Mouse (Mus musculus) liver, embryonic 16.5 days (tissue): ENCODE results near the gene Zfp574. TPM values are rescaled to one million over a fixed set of nuclear protein-coding genes. Genes with fewer than 3 reads are reported as not detected.

Source experiments
- ATAC-seq: fragments of 200-750 bp; cut with Nextera tagmentation; 2 replicates; pipeline ENCODE4 v1.8.0; 2017; ENCODE audit warnings: low read depth, mild to moderate bottlenecking, moderate number of reproducible peaks, moderate library complexity
- H3K27ac ChIP-seq: fragments of 300-500 bp; sonication (generic); 2 replicates; pipeline ENCODE4 v1.5.1; 2014; ENCODE audit warnings: mild to moderate bottlenecking, low read length
- H3K27me3 ChIP-seq: fragments of 300-500 bp; sonication (generic); 2 replicates; pipeline ENCODE4 v1.6.1; 2014; ENCODE audit warnings: low read depth, low read length, mixed read lengths; ENCODE audit not compliant: control insufficient read depth, insufficient read depth
- H3K36me3 ChIP-seq: fragments of 300-500 bp; sonication (generic); 2 replicates; pipeline ENCODE4 v1.6.1; 2014; ENCODE audit warnings: mild to moderate bottlenecking; ENCODE audit not compliant: control insufficient read depth, insufficient read depth
- H3K4me1 ChIP-seq: fragments of 300-500 bp; sonication (generic); 2 replicates; pipeline ENCODE4 v1.6.1; 2014; ENCODE audit warnings: low read depth, low read length, mixed read lengths; ENCODE audit not compliant: control insufficient read depth
- H3K4me2 ChIP-seq: fragments of 300-500 bp; sonication (generic); 2 replicates; pipeline ENCODE4 v1.6.1; 2014; ENCODE audit warnings: low read depth, low read length, mixed read lengths
- H3K4me3 ChIP-seq: fragments of 300-500 bp; sonication (generic); 2 replicates; pipeline ENCODE4 v1.5.1; 2014; ENCODE audit warnings: low read depth, mild to moderate bottlenecking, low read length
- H3K9ac ChIP-seq: fragments of 300-500 bp; sonication (generic); 2 replicates; pipeline ENCODE4 v1.6.1; 2014; ENCODE audit warnings: low read depth, low read length
- H3K9me3 ChIP-seq: fragments of 300-500 bp; sonication (generic); replicated peaks from 2 replicates; pipeline ENCODE4 v1.6.1; 2016; ENCODE audit warnings: low read length; ENCODE audit not compliant: control insufficient read depth
- WGBS: fragments of 180-500 bp; shearing (Covaris S2); extraction: QIAGEN DNeasy Blood & Tissue Kit; methylation state at CpG from one replicate; pipeline ENCODE4 v1.1.7; 2014; ENCODE audit not compliant: insufficient replicate concordance; 5-methylcytosine and 5-hydroxymethylcytosine counted together
- microRNA-seq: library from miRNA; unstranded; fragments of <30 nt; microRNA quantifications from one replicate; pipeline ENCODE4, GENCODE M21; 2016
- polyA plus RNA-seq: library from polyadenylated mRNA; unstranded; fragments of >200 nt; fragmentation: Nextera tagmentation; extraction: Ambion mirVana; gene quantifications from 2 replicates; pipeline ENCODE4 v1.2.1, GENCODE M21; 2015

Gene Zfp574
- polyA plus RNA-seq, 1 experiment from 2014 or later, result 10.4 TPM

DNA sequence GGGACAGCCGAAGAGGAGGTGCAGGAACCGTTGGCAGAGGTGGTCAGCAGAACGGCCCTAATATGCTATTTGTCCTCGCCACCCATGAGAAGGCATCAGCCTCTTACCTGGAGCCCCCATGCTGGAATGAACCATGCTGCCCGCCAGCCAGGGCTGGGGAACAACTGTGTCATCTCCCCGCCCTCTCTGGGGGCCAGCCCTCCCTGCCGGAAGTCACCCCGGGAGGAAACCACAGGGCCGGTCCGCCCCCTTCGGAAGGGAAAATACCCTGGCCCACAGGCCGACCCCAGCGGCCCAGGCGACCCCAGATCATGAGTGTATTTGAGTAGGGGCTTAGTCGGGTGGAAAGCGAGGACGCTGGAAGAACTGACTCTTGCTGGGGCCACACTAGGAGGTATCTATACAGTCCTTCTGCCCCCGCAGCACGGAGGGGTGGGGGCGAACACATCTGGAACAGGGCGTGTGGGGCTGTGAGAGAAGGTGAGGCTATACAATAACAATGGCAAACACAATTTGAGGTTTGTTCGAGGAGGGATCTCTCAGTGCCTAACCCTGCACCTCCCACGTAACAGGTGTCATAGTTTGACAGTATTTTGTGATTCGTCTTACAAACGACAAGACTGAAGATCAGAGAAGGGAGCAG is 60.1 kb downstream of the Zfp574 start:
- H3K4me3 ChIP-seq, result peak overlapping the region; percentile 43
- peaks cover 6% of the 10 kb centered on the region for H3K4me1 ChIP-seq
- no peak overlapping the region for H3K9ac ChIP-seq
- WGBS, result 2% methylated on average over 25 of the region's 25 CpGs
- 0 out of 2 replicates have a peak, but pooled peaks cover 4% of the 10 kb centered on the region for H3K9me3 ChIP-seq
- peak overlapping the region; percentile 44 for H3K4me2 ChIP-seq
- H3K27me3 ChIP-seq, result peaks cover 48% of the 10 kb centered on the region
- H3K36me3 ChIP-seq, result no peaks in the 10 kb centered on the region
- ATAC-seq, result peak; percentile 22; the same call in 1 of the 2 replicates
- no peak overlapping the region for H3K27ac ChIP-seq

Small RNAs within 50 kb of the gene (microRNA-seq; reads per million reads assigned to microRNA genes)
- not detected for gene Mir6537

Other genes starting within 250 kb of the Zfp574 start
- gene Gm9844, start 210.4 kb upstream of the Zfp574 start, polyA plus RNA-seq, result 1.2 and 1.4 TPM in 2 replicates
- not detected in 2 replicates for gene Lypd4, start 202.6 kb upstream of the Zfp574 start, polyA plus RNA-seq
- not detected in 2 replicates for gene Dmrtc2, start 202.5 kb upstream of the Zfp574 start, polyA plus RNA-seq
- 1,002 and 1,147 TPM in 2 replicates for gene Rps19, start 188.2 kb upstream of the Zfp574 start, polyA plus RNA-seq
- 10.5 and 13.9 TPM in 2 replicates for gene Cd79a, start 175.2 kb upstream of the Zfp574 start, polyA plus RNA-seq
- gene Arhgef1, start 169.7 kb upstream of the Zfp574 start, polyA plus RNA-seq, result 35.1 and 38.0 TPM in 2 replicates
- not detected in 2 replicates for gene Gm4881, start 128.1 kb upstream of the Zfp574 start, polyA plus RNA-seq
- gene Rabac1, start 99.8 kb upstream of the Zfp574 start, polyA plus RNA-seq, result 56.4 and 58.7 TPM in 2 replicates
- 0.95 and 1.1 TPM in 2 replicates for gene Atp1a3, start 66.6 kb upstream of the Zfp574 start, polyA plus RNA-seq
- gene Grik5, start 221 bp upstream of the Zfp574 start, polyA plus RNA-seq, result 0.76 and 0.92 TPM in 2 replicates
- gene Pou2f2, start 107.2 kb downstream of the Zfp574 start, polyA plus RNA-seq, result 0.99 and 1.7 TPM in 2 replicates
- gene Dedd2, start 148.0 kb downstream of the Zfp574 start, polyA plus RNA-seq, result 29.2 and 31.9 TPM in 2 replicates
- 1.6 and 1.9 TPM in 2 replicates for gene Zfp526, start 148.9 kb downstream of the Zfp574 start, polyA plus RNA-seq
- gene Gsk3a, start 165.3 kb downstream of the Zfp574 start, polyA plus RNA-seq, result 4.0 and 5.3 TPM in 2 replicates
- 3.4 and 3.6 TPM in 2 replicates for gene Erf, start 178.2 kb downstream of the Zfp574 start, polyA plus RNA-seq
- gene Cic, start 195.1 kb downstream of the Zfp574 start, polyA plus RNA-seq, result 9.5 and 10.8 TPM in 2 replicates
- 25.6 and 26.2 TPM in 2 replicates for gene Pafah1b3, start 225.4 kb downstream of the Zfp574 start, polyA plus RNA-seq
- gene Prr19, start 228.8 kb downstream of the Zfp574 start, polyA plus RNA-seq, result 0.09 TPM in 1 of 2 replicates, not detected in the other
- 0.07 TPM in 1 of 2 replicates, not detected in the other for gene Tmem145, start 233.5 kb downstream of the Zfp574 start, polyA plus RNA-seq
- gene Megf8, start 244.6 kb downstream of the Zfp574 start, polyA plus RNA-seq, result 0.78 and 0.90 TPM in 2 replicates